Mouse (Mus musculus): ENCODE measurements at regions not wholly inside any gene's neighbourhood (a gene's known extent, or its start where the extent isn't known, plus 50 kb on each side); places are given as distances from the start of the nearest gene placed in this dataset.

DNA sequence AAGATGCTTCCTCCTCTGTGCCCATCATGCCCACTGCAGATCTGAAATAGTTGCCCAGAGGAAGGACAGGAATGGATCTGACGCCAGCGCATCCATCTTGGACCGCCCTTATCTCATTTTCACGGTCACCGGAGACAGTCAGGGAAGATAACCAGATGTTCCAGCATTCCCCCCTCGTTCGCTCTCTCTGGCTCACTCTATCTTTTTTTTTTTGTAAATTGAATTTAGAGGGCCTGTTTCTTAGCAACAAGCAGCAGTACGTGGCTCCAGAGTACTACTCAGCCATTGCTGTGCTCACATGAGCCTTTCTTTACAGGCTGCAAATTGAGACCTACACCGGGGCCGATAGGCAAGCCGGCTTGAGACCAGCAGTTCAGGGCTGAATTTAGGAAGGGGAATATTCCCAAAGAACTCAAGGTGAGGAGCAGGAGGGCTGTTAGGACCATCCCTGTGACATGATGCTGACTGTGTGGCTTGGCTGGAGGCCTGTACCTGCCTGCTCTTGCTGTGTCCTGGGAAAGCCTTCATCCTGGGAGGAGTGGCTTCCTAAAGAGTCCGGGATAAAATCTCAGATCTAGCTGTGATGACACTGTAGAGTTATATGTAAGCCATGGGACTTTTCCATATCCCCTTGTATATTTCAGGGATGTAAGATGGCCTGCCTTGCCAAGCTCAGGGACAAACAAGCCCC lies 100.2 kb downstream of the Rps24 start:
- Histone ChIP-seq H3K36me3 (ENCODE audit: control insufficient read depth, insufficient read depth, low read length) (no peaks in the 10 kb centered on the region), H3K4me1 (ENCODE audit: control insufficient read depth, insufficient read depth, low read length) (no peaks in the 10 kb centered on the region), H3K9me3 (ENCODE audit: control insufficient read depth, low read length) (no peaks in the 10 kb centered on the region), H3K27me3 (ENCODE audit: control insufficient read depth, insufficient read depth, low read length) (no peaks in the 10 kb centered on the region), H3K27ac (ENCODE audit: low read depth, low read length) (no peak overlapping the region), H3K9ac (ENCODE audit: low read length) (no peak overlapping the region), H3K4me2 (ENCODE audit: low read depth) (no peak overlapping the region), H3K4me3 (ENCODE audit: low read depth, low read length) (no peak overlapping the region)
- 80% methylated on average over 12 of the region's 12 CpGs for WGBS
- ATAC-seq (ENCODE audit: insufficient read depth, low FRiP score, low TSS enrichment) (no peak), DNase-seq (ENCODE audit: low spot score) (no peak)

DNA sequence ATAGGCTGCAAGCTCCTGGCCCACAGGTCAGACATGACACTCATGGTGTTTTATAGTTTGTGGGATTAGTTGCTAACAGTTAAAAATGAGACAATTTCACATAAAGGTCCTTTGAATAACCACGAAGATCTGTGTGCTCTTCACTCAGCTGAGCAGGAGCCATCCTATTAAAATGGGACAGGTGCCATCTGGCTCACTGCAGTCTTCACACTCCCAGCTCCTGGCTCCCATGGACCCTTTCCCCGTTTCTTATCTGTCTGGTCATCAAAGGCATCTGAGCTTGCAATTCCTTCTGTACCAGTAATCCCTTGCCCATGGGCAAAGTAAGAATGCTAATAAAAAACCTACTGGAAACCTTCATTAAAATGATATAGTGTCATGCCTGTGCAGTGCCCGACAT lies 101.1 kb downstream of the Rps24 start:
- no peak for ATAC-seq (ENCODE audit: insufficient read depth, low FRiP score, low TSS enrichment)
- Histone ChIP-seq H3K4me3 (ENCODE audit: low read depth, low read length) (no peak overlapping the region), H3K9ac (ENCODE audit: low read length) (no peak overlapping the region), H3K9me3 (ENCODE audit: control insufficient read depth, low read length) (no peaks in the 10 kb centered on the region), H3K4me1 (ENCODE audit: control insufficient read depth, insufficient read depth, low read length) (no peaks in the 10 kb centered on the region), H3K4me2 (ENCODE audit: low read depth) (no peak overlapping the region), H3K27ac (ENCODE audit: low read depth, low read length) (no peak overlapping the region), H3K27me3 (ENCODE audit: control insufficient read depth, insufficient read depth, low read length) (no peaks in the 10 kb centered on the region), H3K36me3 (ENCODE audit: control insufficient read depth, insufficient read depth, low read length) (no peaks in the 10 kb centered on the region)
- DNase-seq (ENCODE audit: low spot score), result no peak
- WGBS, result 80% methylated on average over 3 of the region's 3 CpGs

DNA sequence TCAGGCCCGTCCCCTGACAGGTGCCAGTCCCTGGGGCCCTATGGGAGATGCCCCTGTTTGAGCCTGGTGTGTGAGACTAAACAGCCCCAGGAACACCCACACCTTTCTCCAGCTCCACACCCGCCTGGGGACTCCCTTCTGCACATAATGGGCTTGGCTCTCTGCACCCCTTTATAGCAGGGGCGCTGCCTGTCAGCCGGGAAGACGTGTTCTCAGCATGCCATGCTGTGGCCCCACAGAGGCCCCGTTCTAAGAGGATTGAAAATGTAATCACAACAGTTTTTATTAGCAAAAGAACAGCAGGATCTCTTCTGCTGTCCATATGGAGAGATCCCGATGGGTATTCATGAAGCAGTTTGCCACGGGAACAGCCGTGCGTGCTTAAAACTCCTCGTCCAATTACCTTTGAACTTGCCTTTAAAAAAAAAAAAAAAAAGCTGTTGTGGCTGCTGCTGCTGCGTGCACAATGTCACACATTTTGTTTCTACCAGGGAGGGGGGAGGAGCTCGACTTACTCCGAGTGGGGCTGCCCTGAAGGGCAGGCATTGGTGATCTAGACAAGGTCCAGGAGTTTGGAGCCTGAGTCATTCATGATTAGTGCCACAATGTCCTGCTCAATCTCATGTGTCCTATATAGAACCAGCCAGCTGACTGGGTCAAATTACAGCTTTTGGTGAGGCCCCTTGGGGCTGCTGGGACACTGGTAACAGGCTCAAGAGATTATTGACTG lies 119.7 kb downstream of the Rps24 start:
- H3K27me3 ChIP-seq (ENCODE audit: control insufficient read depth, insufficient read depth, low read length), result no peaks in the 10 kb centered on the region
- no peaks in the 10 kb centered on the region for H3K36me3 ChIP-seq (ENCODE audit: control insufficient read depth, insufficient read depth, low read length)
- DNase-seq (ENCODE audit: low spot score) (peak; percentile 17), ATAC-seq (ENCODE audit: insufficient read depth, low FRiP score, low TSS enrichment) (peak; percentile 65)
- no peak overlapping the region for H3K4me2 ChIP-seq (ENCODE audit: low read depth)
- H3K9me3 ChIP-seq (ENCODE audit: control insufficient read depth, low read length), result no peaks in the 10 kb centered on the region
- H3K4me3 ChIP-seq (ENCODE audit: low read depth, low read length), result no peak overlapping the region
- H3K27ac ChIP-seq (ENCODE audit: low read depth, low read length), result no peak overlapping the region
- H3K4me1 ChIP-seq (ENCODE audit: control insufficient read depth, insufficient read depth, low read length), result peaks cover 12% of the 10 kb centered on the region
- H3K9ac ChIP-seq (ENCODE audit: low read length), result no peak overlapping the region
- 29% methylated on average over 14 of the region's 14 CpGs for WGBS

DNA sequence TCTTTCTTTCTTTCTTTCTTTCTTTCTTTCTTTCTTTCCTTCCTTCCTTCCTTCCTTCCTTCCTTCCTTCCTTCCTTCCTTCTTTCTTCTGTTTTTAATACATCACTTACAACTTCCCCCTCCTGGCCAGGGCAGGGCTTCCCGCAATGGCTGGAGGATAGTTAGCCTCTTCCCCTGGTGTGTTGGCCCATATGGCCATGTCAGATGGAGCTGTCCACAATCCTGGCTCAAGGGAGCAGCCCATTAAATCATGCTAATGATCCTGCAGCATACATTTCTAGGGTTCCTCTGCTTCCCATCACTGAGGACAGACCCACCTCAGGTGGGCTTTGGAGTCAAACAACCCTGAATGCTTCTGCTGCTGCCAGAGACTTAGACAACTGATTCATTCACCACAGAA lies 121.4 kb downstream of the Rps24 start:
- ATAC-seq (ENCODE audit: insufficient read depth, low FRiP score, low TSS enrichment) (no peak), DNase-seq (ENCODE audit: low spot score) (no peak)
- Histone ChIP-seq H3K4me1 (ENCODE audit: control insufficient read depth, insufficient read depth, low read length) (peaks cover 12% of the 10 kb centered on the region), H3K27ac (ENCODE audit: low read depth, low read length) (no peak overlapping the region), H3K4me3 (ENCODE audit: low read depth, low read length) (no peak overlapping the region), H3K9ac (ENCODE audit: low read length) (no peak overlapping the region), H3K27me3 (ENCODE audit: control insufficient read depth, insufficient read depth, low read length) (no peaks in the 10 kb centered on the region), H3K4me2 (ENCODE audit: low read depth) (no peak overlapping the region), H3K9me3 (ENCODE audit: control insufficient read depth, low read length) (no peaks in the 10 kb centered on the region), H3K36me3 (ENCODE audit: control insufficient read depth, insufficient read depth, low read length) (no peaks in the 10 kb centered on the region)
- 93% methylated on average over 1 of the region's 1 CpGs for WGBS

DNA sequence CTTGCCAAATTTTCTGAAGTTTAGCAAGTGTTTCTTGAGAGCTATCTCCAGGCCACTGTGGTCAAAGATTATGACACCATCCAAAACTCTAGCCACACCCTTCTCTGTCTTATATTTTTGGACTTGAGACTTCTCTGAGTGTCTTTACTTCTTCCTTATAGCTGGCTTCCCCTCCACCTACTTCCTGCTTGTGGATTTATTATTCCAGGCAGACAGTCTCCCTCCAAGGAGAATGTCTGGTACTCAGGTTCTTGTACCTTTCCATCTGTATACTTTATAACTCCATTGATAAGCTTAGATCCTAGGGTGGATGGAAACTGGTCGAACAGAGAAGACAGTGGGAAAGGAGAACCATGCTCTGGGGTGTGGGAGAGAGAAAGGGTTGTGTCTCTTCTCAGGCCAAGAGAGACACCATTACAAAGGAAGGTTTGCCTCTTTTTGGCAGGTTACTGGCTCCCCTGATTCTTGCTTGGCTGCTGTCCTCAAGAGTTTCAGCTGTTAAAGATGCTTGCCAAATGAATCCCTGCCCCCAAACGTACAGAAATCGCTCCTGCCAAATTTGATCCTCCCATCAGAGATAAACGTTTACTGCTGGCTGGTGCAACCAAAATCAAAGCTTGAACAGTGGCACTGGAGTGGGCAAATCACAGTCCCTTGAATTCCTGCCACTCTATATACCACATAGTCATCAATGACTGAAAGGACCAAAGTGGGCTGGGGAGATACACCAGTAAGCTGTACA lies 125.5 kb downstream of the Rps24 start:
- no peak for ATAC-seq (ENCODE audit: insufficient read depth, low FRiP score, low TSS enrichment)
- Histone ChIP-seq H3K9me3 (ENCODE audit: control insufficient read depth, low read length) (no peaks in the 10 kb centered on the region), H3K27ac (ENCODE audit: low read depth, low read length) (no peak overlapping the region), H3K4me2 (ENCODE audit: low read depth) (no peak overlapping the region), H3K27me3 (ENCODE audit: control insufficient read depth, insufficient read depth, low read length) (no peaks in the 10 kb centered on the region), H3K4me1 (ENCODE audit: control insufficient read depth, insufficient read depth, low read length) (peaks cover 9% of the 10 kb centered on the region), H3K9ac (ENCODE audit: low read length) (no peak overlapping the region), H3K4me3 (ENCODE audit: low read depth, low read length) (no peak overlapping the region), H3K36me3 (ENCODE audit: control insufficient read depth, insufficient read depth, low read length) (no peaks in the 10 kb centered on the region)
- 78% methylated on average over 4 of the region's 4 CpGs for WGBS
- DNase-seq (ENCODE audit: low spot score), result no peak

DNA sequence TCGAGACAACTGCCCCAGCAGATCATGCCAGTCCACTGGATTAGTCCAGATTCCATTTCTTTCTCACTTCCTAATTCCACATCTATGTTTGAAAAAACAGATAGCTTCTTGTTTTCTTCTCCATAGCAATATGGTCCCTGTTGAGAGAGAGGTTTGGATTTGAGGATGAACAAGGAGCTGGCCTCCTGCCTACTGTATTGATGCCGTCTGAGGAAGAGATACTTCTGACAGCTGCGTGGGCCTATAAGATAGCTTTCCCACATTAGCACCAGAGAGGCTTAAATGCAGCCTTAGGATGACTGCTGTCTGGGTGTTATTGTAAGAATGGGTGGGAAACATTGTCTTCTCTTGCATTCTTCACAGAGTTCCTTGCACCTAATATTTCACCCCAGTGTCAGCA lies 128.9 kb downstream of the Rps24 start:
- Histone ChIP-seq H3K27me3 (ENCODE audit: control insufficient read depth, insufficient read depth, low read length) (no peaks in the 10 kb centered on the region), H3K9ac (ENCODE audit: low read length) (no peak overlapping the region), H3K9me3 (ENCODE audit: control insufficient read depth, low read length) (no peaks in the 10 kb centered on the region), H3K27ac (ENCODE audit: low read depth, low read length) (peak overlapping the region; percentile 96), H3K36me3 (ENCODE audit: control insufficient read depth, insufficient read depth, low read length) (no peaks in the 10 kb centered on the region), H3K4me3 (ENCODE audit: low read depth, low read length) (no peak overlapping the region), H3K4me2 (ENCODE audit: low read depth) (no peak overlapping the region), H3K4me1 (ENCODE audit: control insufficient read depth, insufficient read depth, low read length) (peaks cover 12% of the 10 kb centered on the region)
- 87% methylated on average over 3 of the region's 3 CpGs for WGBS
- DNase-seq (ENCODE audit: low spot score) (no peak), ATAC-seq (ENCODE audit: insufficient read depth, low FRiP score, low TSS enrichment) (no peak)

DNA sequence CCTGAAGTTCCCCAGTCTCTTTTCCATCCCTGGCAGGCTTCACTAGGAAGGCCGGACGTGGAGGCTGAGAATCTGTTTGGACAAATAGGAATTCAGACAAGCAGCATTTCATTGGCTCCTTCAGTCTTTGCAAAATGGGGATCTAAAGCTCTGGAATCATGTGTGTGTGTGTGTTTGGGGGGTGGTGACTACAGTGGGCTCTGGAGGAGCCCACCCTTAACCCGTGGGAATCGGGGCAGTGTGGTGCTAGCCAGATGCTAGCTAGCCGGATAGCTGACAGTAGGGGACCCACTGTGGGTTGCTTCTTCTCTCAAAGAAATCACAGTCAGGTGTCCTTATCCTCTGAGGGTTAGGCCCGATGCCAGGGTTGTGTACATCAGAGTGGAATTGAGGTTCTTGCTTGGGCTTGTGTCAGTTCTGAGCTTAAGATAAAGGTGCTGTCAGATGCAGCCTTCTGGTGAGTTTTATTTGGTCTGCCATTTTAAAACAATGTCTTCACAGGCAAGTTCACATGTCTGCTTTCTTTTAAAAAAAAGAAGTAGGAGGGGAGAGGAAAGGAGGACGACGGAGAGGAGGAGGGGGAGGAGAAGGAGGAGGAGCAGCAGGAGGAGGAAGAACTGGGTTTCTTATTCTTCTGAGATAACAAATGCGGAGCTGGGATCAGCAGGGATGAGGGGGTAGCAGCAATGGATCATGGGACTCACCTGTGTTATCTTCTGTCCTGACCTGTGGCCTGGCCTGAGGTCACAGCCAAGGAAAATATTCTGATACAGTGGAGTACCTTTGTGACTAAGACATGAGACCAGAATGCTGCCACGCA lies 129.6 kb downstream of the Rps24 start:
- no peak overlapping the region for H3K4me2 ChIP-seq (ENCODE audit: low read depth)
- no peaks in the 10 kb centered on the region for H3K27me3 ChIP-seq (ENCODE audit: control insufficient read depth, insufficient read depth, low read length)
- H3K27ac ChIP-seq (ENCODE audit: low read depth, low read length), result peak overlapping the region; percentile 96
- 49% methylated on average over 10 of the region's 10 CpGs for WGBS
- no peak overlapping the region for H3K4me3 ChIP-seq (ENCODE audit: low read depth, low read length)
- H3K9me3 ChIP-seq (ENCODE audit: control insufficient read depth, low read length), result no peaks in the 10 kb centered on the region
- H3K9ac ChIP-seq (ENCODE audit: low read length), result no peak overlapping the region
- H3K36me3 ChIP-seq (ENCODE audit: control insufficient read depth, insufficient read depth, low read length), result no peaks in the 10 kb centered on the region
- ATAC-seq (ENCODE audit: insufficient read depth, low FRiP score, low TSS enrichment) (no peak), DNase-seq (ENCODE audit: low spot score) (peak; percentile 26)
- peaks cover 12% of the 10 kb centered on the region for H3K4me1 ChIP-seq (ENCODE audit: control insufficient read depth, insufficient read depth, low read length)

DNA sequence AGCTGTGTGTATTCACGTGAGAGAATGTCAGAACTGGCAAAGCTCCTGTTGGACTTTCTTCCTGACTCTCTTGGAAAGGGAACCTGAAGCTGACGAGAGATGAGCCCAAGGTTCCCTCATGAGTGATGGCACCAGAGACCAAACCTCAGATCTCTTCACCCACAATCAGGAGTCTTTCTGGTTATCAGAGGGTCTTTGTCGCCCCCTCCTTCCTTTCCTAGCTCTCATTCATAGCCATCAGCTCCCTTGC lies 130.1 kb downstream of the Rps24 start:
- peak overlapping the region; percentile 41; the same call in 1 of the 2 replicates for H3K9ac ChIP-seq (ENCODE audit: low read length)
- H3K4me3 ChIP-seq (ENCODE audit: low read depth, low read length), result no peak overlapping the region
- no peaks in the 10 kb centered on the region for H3K36me3 ChIP-seq (ENCODE audit: control insufficient read depth, insufficient read depth, low read length)
- no peaks in the 10 kb centered on the region for H3K27me3 ChIP-seq (ENCODE audit: control insufficient read depth, insufficient read depth, low read length)
- H3K4me2 ChIP-seq (ENCODE audit: low read depth), result no peak overlapping the region
- H3K4me1 ChIP-seq (ENCODE audit: control insufficient read depth, insufficient read depth, low read length), result peaks cover 12% of the 10 kb centered on the region
- peak overlapping the region; percentile 96 for H3K27ac ChIP-seq (ENCODE audit: low read depth, low read length)
- no peaks in the 10 kb centered on the region for H3K9me3 ChIP-seq (ENCODE audit: control insufficient read depth, low read length)
- WGBS, result 26% methylated on average over 3 of the region's 3 CpGs
- DNase-seq (ENCODE audit: low spot score) (no peak), ATAC-seq (ENCODE audit: insufficient read depth, low FRiP score, low TSS enrichment) (no peak)

All from neural tube, embryonic 11.5 days (tissue).